Mouse (Mus musculus) MEL (cell line): ENCODE results near the gene Plxnd1. TPM values are rescaled to one million over a fixed set of nuclear protein-coding genes. Genes with fewer than 3 reads are reported as not detected.

Source experiments
- DNase-seq: peaks from one replicate; pipeline ENCODE4 v3.0.0; 2011; ENCODE audit warnings: low read depth, low spot score
- H3K27ac ChIP-seq: 2 replicates; pipeline ENCODE4 v1.5.1; 2012; ENCODE audit warnings: low read depth, mild to moderate bottlenecking, control low read depth, low read length, moderate library complexity; ENCODE audit not compliant: control insufficient read depth
- H3K27me3 ChIP-seq, 2 experiments: fragments of 150-350 bp in 1 of 2; sonication (generic) in 1 of 2; 2 replicates each; pipeline ENCODE4 v1.6.1; 2012; ENCODE audit warnings: low read length in 2 of 2, mild to moderate bottlenecking in 2 of 2, improper control_type of control experiment in 1 of 2, moderate library complexity in 1 of 2; ENCODE audit not compliant: insufficient read depth in 2 of 2, control insufficient read depth in 1 of 2
- H3K36me3 ChIP-seq, 2 experiments: 2 replicates each; pipeline ENCODE4 v1.6.1; 2012 to 2014; ENCODE audit warnings: low read length in 2 of 2, improper control_type of control experiment in 1 of 2, inconsistent platforms in 1 of 2, mild to moderate bottlenecking in 1 of 2; ENCODE audit not compliant: insufficient read depth in 2 of 2, control insufficient read depth in 1 of 2
- H3K4me1 ChIP-seq, 2 experiments: fragments of 150-350 bp in 1 of 2; sonication (generic) in 1 of 2; 2 replicates each; pipeline ENCODE4 v1.6.1; 2012; ENCODE audit warnings: low read length in 2 of 2, improper control_type of control experiment in 1 of 2, mild to moderate bottlenecking in 1 of 2; ENCODE audit not compliant: insufficient read depth in 2 of 2, control insufficient read depth in 1 of 2
- H3K4me3 ChIP-seq, 2 experiments: fragments of 150-350 bp in 1 of 2; sonication (generic) in 1 of 2; 2 replicates each; pipeline ENCODE4 v1.5.1; 2012; ENCODE audit warnings: low read depth in 2 of 2, low read length in 2 of 2, mild to moderate bottlenecking in 2 of 2, moderate library complexity in 2 of 2, control low read depth in 1 of 2, improper control_type of control experiment in 1 of 2; ENCODE audit not compliant: control insufficient read depth in 1 of 2, insufficient read depth in 1 of 2
- H3K79me2 ChIP-seq: 2 replicates; pipeline ENCODE4 v1.6.1; 2012; ENCODE audit warnings: mild to moderate bottlenecking, low read length, moderate library complexity; ENCODE audit not compliant: control insufficient read depth, poor library complexity, insufficient read depth
- H3K9ac ChIP-seq: 2 replicates; pipeline ENCODE4 v1.6.1; 2012; ENCODE audit warnings: low read depth, mild to moderate bottlenecking, control low read depth, low read length, moderate library complexity; ENCODE audit not compliant: control insufficient read depth, poor library complexity, severe bottlenecking
- H3K9me3 ChIP-seq: fragments of 150-350 bp; sonication (generic); replicated peaks from 2 replicates; pipeline ENCODE4 v1.6.1; 2012; ENCODE audit warnings: mild to moderate bottlenecking, low read length, improper control_type of control experiment, moderate library complexity; ENCODE audit not compliant: insufficient read depth
- CHD2 ChIP-seq: IDR thresholded peaks from 2 replicates; pipeline ENCODE4 v1.6.1; 2011; ENCODE audit warnings: low read length, improper control_type of control experiment
- E2F4 ChIP-seq: IDR thresholded peaks from 2 replicates; pipeline ENCODE4 v1.6.1; 2011; ENCODE audit warnings: low read depth, low read length, improper control_type of control experiment, borderline replicate concordance
- ELF1 ChIP-seq: IDR thresholded peaks from 2 replicates; pipeline ENCODE4 v1.6.1; 2014; ENCODE audit warnings: low read depth, mild to moderate bottlenecking, inconsistent platforms, low read length, improper control_type of control experiment, moderate library complexity
- EP300 ChIP-seq, 2 experiments: IDR thresholded peaks; 2 replicates each; pipeline ENCODE4 v1.6.1; 2011; ENCODE audit warnings: improper control_type of control experiment in 2 of 2, low read length in 2 of 2, low read depth in 1 of 2, mild to moderate bottlenecking in 1 of 2
- GABPA ChIP-seq: IDR thresholded peaks from 2 replicates; pipeline ENCODE4 v1.6.1; 2012; ENCODE audit warnings: low read depth, mild to moderate bottlenecking, inconsistent platforms, low read length, improper control_type of control experiment, moderate library complexity
- KAT2A ChIP-seq: conservative IDR thresholded peaks from 2 replicates; pipeline ENCODE4 v1.6.1; 2012; ENCODE audit warnings: low read depth, low read length, improper control_type of control experiment, inconsistent platforms
- MAFK ChIP-seq: IDR thresholded peaks from 2 replicates; pipeline ENCODE4 v1.6.1; 2011; ENCODE audit warnings: low read depth, mild to moderate bottlenecking, low read length, improper control_type of control experiment, borderline replicate concordance
- MXI1 ChIP-seq: IDR thresholded peaks from 2 replicates; pipeline ENCODE4 v1.6.1; 2011; ENCODE audit warnings: mild to moderate bottlenecking, low read depth, low read length, improper control_type of control experiment
- MYB ChIP-seq: IDR thresholded peaks from 2 replicates; pipeline ENCODE4 v1.6.1; 2011; ENCODE audit warnings: mild to moderate bottlenecking, low read depth, low read length, improper control_type of control experiment
- POLR2AphosphoS2 ChIP-seq: IDR thresholded peaks from 2 replicates; pipeline ENCODE4 v1.6.1; 2011; ENCODE audit warnings: low read length, improper control_type of control experiment
- POLR2AphosphoS5 ChIP-seq: IDR thresholded peaks from 2 replicates; pipeline ENCODE4 v1.6.1; 2012; ENCODE audit warnings: low read depth, borderline replicate concordance, mild to moderate bottlenecking, inconsistent platforms, low read length, moderate library complexity, mixed read lengths
- RAD21 ChIP-seq: IDR thresholded peaks from 2 replicates; pipeline ENCODE4 v1.6.1; 2011; ENCODE audit warnings: mild to moderate bottlenecking, low read depth, low read length, improper control_type of control experiment
- RCOR1 ChIP-seq: IDR thresholded peaks from 2 replicates; pipeline ENCODE4 v1.6.1; 2012; ENCODE audit warnings: low read depth, mild to moderate bottlenecking, inconsistent platforms, low read length, improper control_type of control experiment
- SMC3 ChIP-seq: IDR thresholded peaks from 2 replicates; pipeline ENCODE4 v1.6.1; 2011; ENCODE audit warnings: low read depth, low read length, improper control_type of control experiment
- TAL1 ChIP-seq: IDR thresholded peaks from 2 replicates; pipeline ENCODE4 v1.6.1; 2012; ENCODE audit warnings: mild to moderate bottlenecking, inconsistent platforms, low read length, moderate library complexity, mixed read lengths
- TCF12 ChIP-seq: IDR thresholded peaks from 2 replicates; pipeline ENCODE4 v1.6.1; 2014; ENCODE audit warnings: low read depth, mild to moderate bottlenecking, inconsistent platforms, low read length, improper control_type of control experiment, moderate library complexity
- UBTF ChIP-seq: IDR thresholded peaks from 2 replicates; pipeline ENCODE4 v1.6.1; 2012; ENCODE audit warnings: low read depth, mild to moderate bottlenecking, inconsistent platforms, low read length, improper control_type of control experiment, moderate library complexity, borderline replicate concordance; ENCODE audit not compliant: insufficient read depth
- USF1 ChIP-seq: IDR thresholded peaks from 2 replicates; pipeline ENCODE4 v1.6.1; 2014; ENCODE audit warnings: low read depth, mild to moderate bottlenecking, inconsistent platforms, low read length, improper control_type of control experiment, moderate library complexity
- ZC3H11A ChIP-seq: IDR thresholded peaks from 2 replicates; pipeline ENCODE4 v1.6.1; 2012; ENCODE audit warnings: low read depth, mild to moderate bottlenecking, inconsistent platforms, low read length, improper control_type of control experiment
- ZMIZ1 ChIP-seq: IDR thresholded peaks from 2 replicates; pipeline ENCODE4 v1.6.1; 2012; ENCODE audit warnings: low read depth, mild to moderate bottlenecking, inconsistent platforms, low read length, improper control_type of control experiment, moderate library complexity
- polyA plus RNA-seq, 2 experiments: library from polyadenylated mRNA; stranded (reverse) in 1 of 2; unstranded in 1 of 2; fragments of >175 nt in 1 of 2; fragments of >200 nt in 1 of 2; gene quantifications; 2 replicates each; pipeline versions ENCODE4 v1.2.1 to v1.2.4; 2012; ENCODE audit warnings: low replicate concordance in 2 of 2, low read depth in 1 of 2; ENCODE audit not compliant: insufficient read length in 2 of 2, insufficient read depth in 1 of 2, missing spikeins in 1 of 2
- total RNA-seq: library from RNA; depleted of rRNA; stranded (reverse); fragments of 300-350 nt; gene quantifications from 2 replicates; pipeline ENCODE4 v1.2.3, GENCODE M21; 2012

The Plxnd1 gene
- total and polyA plus RNA-seq, 3 experiments: 4.8 to 19.2 TPM; not detected in 1

- no peak for TF ChIP-seq MAFK
- TF ChIP-seq ZC3H11A: no peak
- no peak for TF ChIP-seq EP300 (IDR thresholded peaks at IDR 0.05; ENCODE audit: low read depth in 1 of 2, low read length in 2 of 2)
- no peak for TF ChIP-seq SMC3
- no peak for TF ChIP-seq ELF1
- no peak for TF ChIP-seq E2F4
- no peak for TF ChIP-seq KAT2A
- TF ChIP-seq CHD2: no peak
- no peak for TF ChIP-seq RAD21
- TF ChIP-seq TCF12: no peak
- TF ChIP-seq RCOR1: no peak
- TF ChIP-seq GABPA: no peak
- no peak for TF ChIP-seq TAL1
- TF ChIP-seq POLR2AphosphoS5: no peak
- no peak for TF ChIP-seq MXI1
- no peak for TF ChIP-seq MYB
- TF ChIP-seq UBTF: no peak
- no peak for TF ChIP-seq ZMIZ1
- TF ChIP-seq USF1: no peak
- no peak for TF ChIP-seq POLR2AphosphoS2
- TF ChIP-seq, all 39 proteins: peak for 0
- Histone ChIP-seq H3K79me2 (peaks cover 2% of the 10 kb centered on the region; the same call in 1 of the 2 replicates), H3K9me3 (no peaks in the 10 kb centered on the region), H3K27ac (no peak overlapping the region), H3K4me3 (no peak overlapping the region), H3K27me3 (no peaks in the 10 kb centered on the region), H3K4me1 (peaks cover 3 to 17% of the 10 kb centered on the region in 2 experiments), H3K9ac (no peak overlapping the region), H3K36me3 (peaks cover 0 to 7% of the 10 kb centered on the region in 2 experiments; a peak in 2 of 4 replicates)
- DNase-seq: no peak
Observed at GRCm38 (mm10) chr6:115991881-115992620, 2.8 kb downstream of the Plxnd1 start.
